Mouse (Mus musculus) effector memory CD4-positive, alpha-beta T cell, adult 7 months (primary cell): ENCODE results near the gene Fam205a4. TPM values are rescaled to one million over a fixed set of nuclear protein-coding genes. Genes with fewer than 3 reads are reported as not detected.

Experiments
- polyA plus RNA-seq: library from polyadenylated mRNA; unstranded; fragments of 100-300 nt; shearing (Covaris generic); gene quantifications from one replicate; pipeline ENCODE4 v1.2.1, GENCODE M21; 2017

The Fam205a4 gene
- not detected for polyA plus RNA-seq

DNA sequence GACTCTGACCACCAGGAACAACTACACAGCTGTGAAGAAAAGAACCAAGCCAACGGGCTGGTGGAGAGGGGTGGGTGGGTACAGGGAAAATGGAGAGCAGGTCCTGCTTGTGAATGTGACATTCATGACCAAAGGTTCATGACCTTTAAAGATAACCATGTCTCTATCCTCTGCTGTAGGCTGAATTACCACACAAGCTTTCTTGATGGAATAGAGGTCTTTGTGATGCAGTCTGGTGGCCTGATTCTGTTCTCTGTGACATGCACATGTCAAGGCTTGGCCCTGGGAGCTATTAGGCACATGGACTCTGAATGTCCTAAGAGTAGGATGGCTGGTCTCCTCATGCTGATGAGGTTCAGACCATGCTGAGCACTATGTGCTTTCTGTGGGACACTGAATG is at the start of gene Fam205a4:
Gene Fam205a4 (plus strand): TSS at position 301 of the 400 bp plus-strand sequence.

DNA sequence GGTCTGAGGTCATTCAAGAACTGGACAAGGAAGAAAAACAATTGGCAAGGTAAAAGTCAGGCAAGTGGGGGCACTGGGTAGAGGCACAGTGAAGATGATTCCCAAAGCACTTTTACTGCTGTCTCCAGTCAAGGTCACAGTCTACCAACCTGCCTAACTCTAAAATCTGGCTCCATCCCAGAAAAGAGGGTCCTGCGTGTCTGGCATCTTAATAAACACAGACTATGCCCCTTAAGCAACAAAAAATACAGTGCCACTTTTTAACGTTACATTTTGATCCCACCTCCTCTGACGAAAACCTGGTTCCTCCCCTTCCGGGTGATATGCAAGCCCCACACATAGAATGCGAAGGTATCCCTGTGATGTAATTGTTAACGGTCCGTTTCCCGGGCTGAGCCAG is 24.6 kb upstream of the Fam205a4 start, which contains the start of gene Gm20878:
Gene Gm20878 (plus strand): TSS at position 301 of the 400 bp plus-strand sequence.

Other genes starting within 250 kb of the Fam205a4 start
- 118 TPM for gene Dctn3, start 242.9 kb upstream of the Fam205a4 start, polyA plus RNA-seq
- not detected for gene Arid3c, start 234.9 kb upstream of the Fam205a4 start, polyA plus RNA-seq
- 62.1 TPM for gene Galt, start 210.8 kb upstream of the Fam205a4 start, polyA plus RNA-seq
- gene Sigmar1, start 209.9 kb upstream of the Fam205a4 start, polyA plus RNA-seq: 23.5 TPM
- gene Ccl27a, start 191.8 kb upstream of the Fam205a4 start, polyA plus RNA-seq: 7.6 TPM
- not detected for gene Gm21541, start 62.4 kb upstream of the Fam205a4 start, polyA plus RNA-seq
- gene Gm20878, start 24.5 kb upstream of the Fam205a4 start, polyA plus RNA-seq: 2.8 TPM
- not detected for gene Gm21093, start 68.7 kb downstream of the Fam205a4 start, polyA plus RNA-seq
- gene Gm3893, start 125.1 kb downstream of the Fam205a4 start, polyA plus RNA-seq: not detected
- gene Gm13304, start 148.8 kb downstream of the Fam205a4 start, polyA plus RNA-seq: not detected
- not detected for gene Gm13306, start 187.4 kb downstream of the Fam205a4 start, polyA plus RNA-seq
- not detected for gene Gm13305, start 202.5 kb downstream of the Fam205a4 start, polyA plus RNA-seq